Mouse (Mus musculus) mouse trophoblast stem cell (cell line): Measurements from ENCODE around the gene Fthl17c.
"Not testable (repeated sequence)": the region's sequence is repeated elsewhere in the genome, so short reads cannot be mapped to it uniquely, and the experiment has no call there.

Experiments
- in situ Hi-C, 2 experiments: fragments of 300-500 bp; cut with MseI, MboI; formaldehyde crosslinking; loops; 2 replicates in 1 of 2; 3 replicates in 1 of 2; pipeline ENCODE4 v1.15.1; 2025

The Fthl17c gene

GRCm38 (mm10) chrX:8976459-8976858, at the start of gene Fthl17c:
TSS of gene Fthl17c (minus strand) at chrX:8976559.
- in situ Hi-C loops, result not testable (repeated sequence)

- in situ Hi-C loops, result loop anchor here in 1 of 2 experiments (25.0 kb wide), 1 partner anchor 93 kb away; the partner anchor contains the start of gene 4930402K13Rik
These were observed 43.1 kb upstream of the Fthl17c start for GRCm38 (mm10) chrX:9019481-9019880.

GRCm38 (mm10) chrX:9016079-9016478, 39.7 kb upstream of the Fthl17c start:
- in situ Hi-C loops, result loop anchor here in 1 of 2 experiments (25.0 kb wide), 1 partner anchor 96 kb away; the partner anchor contains the start of gene 4930402K13Rik

- in situ Hi-C loops, result not testable (repeated sequence)
These were observed 10.3 kb upstream of the Fthl17c start, which contains the start of gene Fthl17d for GRCm38 (mm10) chrX:8986655-8987054. TSS of gene Fthl17d (minus strand) at chrX:8986755.

GRCm38 (mm10) chrX:8964618-8965017, 11.7 kb downstream of the Fthl17c start:
- in situ Hi-C loops, result not testable (repeated sequence)

GRCm38 (mm10) chrX:8962875-8963274, 13.5 kb downstream of the Fthl17c start, which contains the start of gene Fthl17b:
TSS of gene Fthl17b (minus strand) at chrX:8962975.
- in situ Hi-C loops, result not testable (repeated sequence)

GRCm38 (mm10) chrX:8948130-8948805, 28.1 kb downstream of the Fthl17c start:
- in situ Hi-C loops, result loop anchor here in 1 of 2 experiments (25.0 kb wide), 1 partner anchor 111 kb away; the partner anchor contains the start of gene Gm6592

GRCm38 (mm10) chrX:8944041-8944440, 32.3 kb downstream of the Fthl17c start:
- in situ Hi-C loops, result loop anchor here in 1 of 2 experiments (25.0 kb wide), 1 partner anchor 107 kb away; the partner anchor contains the start of gene Gm6592

- in situ Hi-C loops, result loop anchor here in 1 of 2 experiments (25.0 kb wide), 1 partner anchor 90 kb away; the partner anchor contains the start of gene Gm6592
These were observed 49.1 kb downstream of the Fthl17c start for GRCm38 (mm10) chrX:8927308-8927707.
